Mouse (Mus musculus) testis, adult 2 months (tissue): ENCODE data around the gene Elovl5. TPM values are rescaled to one million over a fixed set of nuclear protein-coding genes. Genes with fewer than 3 reads are reported as not detected.

Experiments used
- H3K27ac ChIP-seq: fragments of 200-500 bp; 2 replicates; pipeline ENCODE4 v1.5.1; 2012; ENCODE audit warnings: low read depth, low read length; ENCODE audit not compliant: control insufficient read depth, insufficient read depth
- H3K27me3 ChIP-seq: fragments of 200-500 bp; 2 replicates; pipeline ENCODE4 v1.6.1; 2012; ENCODE audit warnings: mild to moderate bottlenecking, low read length, moderate library complexity; ENCODE audit not compliant: control insufficient read depth, insufficient read depth
- H3K36me3 ChIP-seq: fragments of 200-500 bp; 2 replicates; pipeline ENCODE4 v1.6.1; 2012; ENCODE audit warnings: mild to moderate bottlenecking, low read length; ENCODE audit not compliant: control insufficient read depth, insufficient read depth
- H3K4me1 ChIP-seq: fragments of 200-500 bp; 2 replicates; pipeline ENCODE4 v1.6.1; 2012; ENCODE audit warnings: low read length; ENCODE audit not compliant: control insufficient read depth, insufficient read depth
- H3K4me3 ChIP-seq: fragments of 200-500 bp; 2 replicates; pipeline ENCODE4 v1.5.1; 2012; ENCODE audit warnings: low read depth, mild to moderate bottlenecking, low read length, moderate library complexity, mixed read lengths; ENCODE audit not compliant: control insufficient read depth
- CTCF ChIP-seq: fragments of 200-500 bp; IDR thresholded peaks from 2 replicates; pipeline ENCODE4 v1.5.1; 2012; ENCODE audit warnings: low read depth, mild to moderate bottlenecking, inconsistent platforms, low read length, moderate library complexity; ENCODE audit not compliant: control insufficient read depth, insufficient read depth, insufficient replicate concordance
- POLR2A ChIP-seq: fragments of 200-500 bp; IDR thresholded peaks from 2 replicates; pipeline ENCODE4 v1.6.1; 2012; ENCODE audit warnings: low read depth, mild to moderate bottlenecking, inconsistent platforms, low read length, moderate library complexity; ENCODE audit not compliant: control insufficient read depth
- polyA plus RNA-seq: library from polyadenylated mRNA; depleted of rRNA; stranded (reverse); fragments of >200 nt; gene quantifications from 2 replicates; pipeline ENCODE4 v1.2.3, GENCODE M21; 2012

The Elovl5 gene
- polyA plus RNA-seq, 1 experiment: 74.7 TPM

- no peak overlapping the region for H3K4me3 ChIP-seq
- H3K27me3 ChIP-seq: no peaks in the 10 kb centered on the region
- H3K4me1 ChIP-seq: peaks cover 8% of the 10 kb centered on the region
- no peaks in the 10 kb centered on the region for H3K36me3 ChIP-seq
- no peak overlapping the region for H3K27ac ChIP-seq
- no peak for TF ChIP-seq POLR2A
- no peak for TF ChIP-seq CTCF
These were observed 31.1 kb downstream of the Elovl5 start for GRCm38 (mm10) chr9:77948214-77948613.

- H3K27me3 ChIP-seq: no peaks in the 10 kb centered on the region
- H3K4me1 ChIP-seq: peaks cover 16% of the 10 kb centered on the region
- no peak for TF ChIP-seq POLR2A
- TF ChIP-seq CTCF: no peak
- H3K36me3 ChIP-seq: no peaks in the 10 kb centered on the region
- no peak overlapping the region for H3K4me3 ChIP-seq
- peak overlapping the region; percentile 51; the same call in 1 of the 2 replicates for H3K27ac ChIP-seq
These were observed 32.6 kb downstream of the Elovl5 start for GRCm38 (mm10) chr9:77949753-77950268.

GRCm38 (mm10) chr9:77950841-77951475, 33.8 kb downstream of the Elovl5 start:
- TF ChIP-seq CTCF: no peak
- no peak for TF ChIP-seq POLR2A
- Histone ChIP-seq H3K4me3 (no peak overlapping the region), H3K4me1 (peaks cover 16% of the 10 kb centered on the region), H3K27me3 (no peaks in the 10 kb centered on the region), H3K27ac (no peak overlapping the region), H3K36me3 (no peaks in the 10 kb centered on the region)

GRCm38 (mm10) chr9:77951971-77952370, 34.8 kb downstream of the Elovl5 start:
- no peak overlapping the region for H3K4me3 ChIP-seq
- no peaks in the 10 kb centered on the region for H3K27me3 ChIP-seq
- H3K36me3 ChIP-seq: no peaks in the 10 kb centered on the region
- peaks cover 16% of the 10 kb centered on the region for H3K4me1 ChIP-seq
- H3K27ac ChIP-seq: no peak overlapping the region
- TF ChIP-seq POLR2A: no peak
- TF ChIP-seq CTCF: no peak

GRCm38 (mm10) chr9:77953053-77953452, 35.9 kb downstream of the Elovl5 start:
- TF ChIP-seq POLR2A: no peak
- TF ChIP-seq CTCF: no peak
- Histone ChIP-seq H3K4me1 (peaks cover 16% of the 10 kb centered on the region), H3K4me3 (no peak overlapping the region), H3K36me3 (no peaks in the 10 kb centered on the region), H3K27ac (0 out of 2 replicates have a peak overlapping the region, but pooled peaks have one; percentile 20), H3K27me3 (no peaks in the 10 kb centered on the region)

GRCm38 (mm10) chr9:77954496-77954895, 37.3 kb downstream of the Elovl5 start:
- TF ChIP-seq POLR2A: no peak
- no peak for TF ChIP-seq CTCF
- Histone ChIP-seq H3K4me3 (no peak overlapping the region), H3K27ac (no peak overlapping the region; the same call in 1 of the 2 replicates), H3K27me3 (no peaks in the 10 kb centered on the region), H3K36me3 (no peaks in the 10 kb centered on the region), H3K4me1 (peaks cover 16% of the 10 kb centered on the region)

GRCm38 (mm10) chr9:77954981-77955380, 37.8 kb downstream of the Elovl5 start:
- Histone ChIP-seq H3K27ac (no peak overlapping the region; the same call in 1 of the 2 replicates), H3K36me3 (no peaks in the 10 kb centered on the region)
- TF ChIP-seq POLR2A: no peak
- TF ChIP-seq CTCF: no peak

More at GRCm38 (mm10) chr9:77954981-77955380, 37.8 kb downstream of the Elovl5 start:
- Histone ChIP-seq H3K27me3 (no peaks in the 10 kb centered on the region), H3K4me1 (peaks cover 11% of the 10 kb centered on the region), H3K4me3 (no peak overlapping the region)
